Mouse (Mus musculus): Measurements from ENCODE around the gene Sf3b6. TPM values are rescaled to one million over a fixed set of nuclear protein-coding genes. Genes with fewer than 3 reads are reported as not detected.

Gene Sf3b6
- total RNA-seq, 2 experiments from 2014 or later, result 89.4 to 91.4 TPM

DNA sequence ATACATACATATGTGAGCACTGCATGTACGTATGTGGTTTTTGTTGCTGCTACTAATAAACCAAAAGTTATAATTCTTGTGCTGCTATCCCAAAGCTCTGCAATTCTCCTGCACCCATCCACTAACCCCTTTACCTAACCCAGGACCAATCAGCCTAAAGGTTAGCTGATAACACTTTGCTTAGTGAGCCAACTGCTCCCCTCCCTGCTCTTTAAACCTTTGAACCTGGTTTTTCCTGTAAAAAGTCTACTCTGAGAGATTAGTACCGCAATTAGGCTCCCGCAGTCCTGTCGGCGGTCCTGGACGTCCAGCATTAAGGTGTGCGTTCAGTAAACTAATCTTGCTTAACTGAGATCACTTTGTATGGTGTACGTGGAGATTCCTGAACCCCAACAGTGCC lies 58.3 kb downstream of the Sf3b6 start:
- TF ChIP-seq CTCF (conservative IDR thresholded peaks at IDR 0.05), result no peak
- H3K27ac ChIP-seq, result no peak overlapping the region
- no peak for DNase-seq (ENCODE audit: low spot score in 2 of 2)
- no peak overlapping the region for H3K4me3 ChIP-seq

Other genes starting within 250 kb of the Sf3b6 start
- gene Itsn2, start 224.9 kb upstream of the Sf3b6 start, total RNA-seq (2021), result 100 to 1,000 TPM in 1 of 2 experiments, 10 to 100 TPM in 1; 88.6 to 101 TPM
- not detected for gene Gm3625, start 224.6 kb upstream of the Sf3b6 start, total RNA-seq (2021)
- gene Fam228a, start 79.1 kb upstream of the Sf3b6 start, total RNA-seq (2021), result 1 to 10 TPM; 2.4 to 4.9 TPM
- 10 to 100 TPM; 11.7 to 14.1 TPM for gene Pfn4, start 48.5 kb upstream of the Sf3b6 start, total RNA-seq (2021)
- 10 to 100 TPM; 22.2 to 27.6 TPM for gene Fam228b, start 48.3 kb upstream of the Sf3b6 start, total RNA-seq (2021)
- gene Fkbp1b, start 24.0 kb downstream of the Sf3b6 start, total RNA-seq (2021), result 10 to 100 TPM; 48.8 to 56.0 TPM
- 10 to 100 TPM; 12.7 to 14.3 TPM for gene Wdcp, start 25.8 kb downstream of the Sf3b6 start, total RNA-seq (2021)
- under 1 TPM; 0.59 to 1.00 TPM for gene Mfsd2b, start 56.8 kb downstream of the Sf3b6 start, total RNA-seq (2021)
- 10 to 100 TPM; 43.9 to 46.0 TPM for gene Ubxn2a, start 90.2 kb downstream of the Sf3b6 start, total RNA-seq (2021)
- gene Atad2b, start 99.8 kb downstream of the Sf3b6 start, total RNA-seq (2021), result 10 to 100 TPM; 33.6 to 38.4 TPM

Measured in layer of hippocampus, adult 2 months (tissue).